Mouse (Mus musculus) skeletal muscle tissue, adult 2 months (tissue): ENCODE measurements around the gene Gm7168.
"Not testable (repeated sequence)": the region's sequence is repeated elsewhere in the genome, so short reads cannot be mapped to it uniquely, and the experiment has no call there.

Experiments used
- DNase-seq: peaks from one replicate; pipeline ENCODE4 v3.0.0-alpha.2; 2012; ENCODE audit warnings: low read depth, low spot score

Gene Gm7168

GRCm38 (mm10) chr17:13987690-13988089, 39.5 kb downstream of the Gm7168 start:
- DNase-seq = no peak

GRCm38 (mm10) chr17:13993425-13993824, 45.3 kb downstream of the Gm7168 start:
- DNase-seq = not testable (repeated sequence)
